Mouse (Mus musculus) midbrain, embryonic 11.5 days (tissue): ENCODE measurements around the gene Ahsg. TPM values are rescaled to one million over a fixed set of nuclear protein-coding genes. Genes with fewer than 3 reads are reported as not detected.

Experiments
- ATAC-seq: fragments of 200-750 bp; cut with Nextera tagmentation; 2 replicates; pipeline ENCODE4 v1.8.0; 2017; ENCODE audit warnings: moderate TSS enrichment, moderate library complexity; ENCODE audit not compliant: low FRiP score
- DNase-seq: peaks from one replicate; pipeline ENCODE4 v3.0.0; 2015; ENCODE audit warnings: low spot score; ENCODE audit errors: missing footprints
- H3K27ac ChIP-seq: fragments of 300-500 bp; sonication (generic); 2 replicates; pipeline ENCODE4 v1.5.1; 2014; ENCODE audit warnings: low read depth, low read length
- H3K27me3 ChIP-seq: fragments of 300-500 bp; sonication (generic); 2 replicates; pipeline ENCODE4 v1.6.1; 2014; ENCODE audit warnings: mild to moderate bottlenecking, low read length, moderate library complexity, mixed read lengths; ENCODE audit not compliant: control insufficient read depth, insufficient read depth
- H3K36me3 ChIP-seq: fragments of 300-500 bp; sonication (generic); 2 replicates; pipeline ENCODE4 v1.6.1; 2014; ENCODE audit warnings: mild to moderate bottlenecking, low read length, moderate library complexity, mixed read lengths; ENCODE audit not compliant: control insufficient read depth, insufficient read depth
- H3K4me1 ChIP-seq: fragments of 300-500 bp; sonication (generic); 2 replicates; pipeline ENCODE4 v1.6.1; 2014; ENCODE audit warnings: low read length; ENCODE audit not compliant: control insufficient read depth, insufficient read depth
- H3K4me2 ChIP-seq: fragments of 300-500 bp; sonication (generic); 2 replicates; pipeline ENCODE4 v1.6.1; 2014; ENCODE audit warnings: mild to moderate bottlenecking, moderate library complexity
- H3K4me3 ChIP-seq: fragments of 300-500 bp; sonication (generic); 2 replicates; pipeline ENCODE4 v1.5.1; 2014; ENCODE audit warnings: low read depth, low read length
- H3K9ac ChIP-seq: fragments of 300-500 bp; sonication (generic); 2 replicates; pipeline ENCODE4 v1.6.1; 2014; ENCODE audit warnings: low read length
- H3K9me3 ChIP-seq: fragments of 300-500 bp; sonication (generic); 2 replicates; pipeline ENCODE4 v1.6.1; 2016; ENCODE audit warnings: low read length; ENCODE audit not compliant: control insufficient read depth
- WGBS: fragments of 180-500 bp; shearing (Covaris S2); extraction: QIAGEN DNeasy Blood & Tissue Kit; methylation state at CpG from one replicate; pipeline ENCODE4 v1.1.7; 2014; 5-methylcytosine and 5-hydroxymethylcytosine counted together
- polyA plus RNA-seq: library from polyadenylated mRNA; unstranded; fragments of >200 nt; fragmentation: Nextera tagmentation; extraction: Ambion mirVana; gene quantifications from 2 replicates; pipeline ENCODE4 v1.2.1, GENCODE M21; 2014

Gene Ahsg
- polyA plus RNA-seq, 1 experiment from 2014 or later: 0.14 TPM

DNA sequence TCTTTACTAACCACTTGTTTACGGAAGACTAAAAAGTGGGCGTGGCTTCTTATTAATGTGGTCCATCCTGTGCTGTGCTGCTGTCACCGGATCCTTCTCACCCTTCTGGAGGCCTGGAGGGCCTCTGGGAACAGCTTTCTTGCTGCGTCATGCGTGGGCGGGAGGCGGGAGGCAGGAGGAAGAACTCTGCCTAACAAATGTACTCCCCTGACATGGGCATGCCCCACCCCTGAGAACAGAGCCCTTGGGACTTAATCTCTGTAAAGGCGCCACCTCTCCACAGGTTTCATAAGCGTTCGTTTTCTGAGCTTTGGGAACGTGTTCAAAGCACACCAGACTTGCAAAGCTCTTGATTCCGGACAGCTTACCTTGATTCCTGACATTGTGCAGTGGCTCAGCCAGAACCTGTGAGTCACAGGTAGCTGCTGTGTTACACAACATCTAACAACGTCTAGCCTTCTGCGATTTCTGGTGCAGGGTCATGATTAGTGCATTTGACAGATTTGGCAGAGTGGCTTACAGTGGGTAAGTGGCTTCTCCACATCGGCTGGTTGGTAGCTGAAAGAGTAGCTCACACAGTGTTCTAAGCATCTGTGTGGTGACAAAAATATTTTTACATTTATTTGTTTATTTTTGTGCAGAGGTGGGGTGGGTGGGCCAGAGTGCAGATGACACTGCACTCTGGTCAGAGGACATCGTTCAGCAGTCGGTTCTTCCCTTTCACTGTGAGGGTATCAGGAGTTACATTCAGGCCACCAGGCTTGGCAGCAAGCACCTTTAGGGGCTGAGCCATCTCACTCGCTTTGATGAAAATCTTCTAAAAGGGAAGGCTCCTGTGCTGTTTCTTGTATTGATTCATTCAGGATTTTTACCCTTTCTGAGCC is 29.1 kb downstream of the Ahsg start:
- Histone ChIP-seq H3K9me3 (no peaks in the 10 kb centered on the region), H3K27ac (no peak overlapping the region), H3K36me3 (no peaks in the 10 kb centered on the region), H3K4me1 (no peaks in the 10 kb centered on the region), H3K4me2 (no peak overlapping the region), H3K9ac (no peak overlapping the region), H3K27me3 (no peaks in the 10 kb centered on the region), H3K4me3 (no peak overlapping the region)
- no peak for ATAC-seq
- DNase-seq: peak; percentile 59
- 70% methylated on average over 18 of the region's 18 CpGs for WGBS

- no peak overlapping the region for H3K4me2 ChIP-seq
- H3K9ac ChIP-seq: no peak overlapping the region
- no peaks in the 10 kb centered on the region for H3K36me3 ChIP-seq
- no peak for DNase-seq
- no peaks in the 10 kb centered on the region for H3K4me1 ChIP-seq
- no peak overlapping the region for H3K4me3 ChIP-seq
- WGBS: 94% methylated on average over 5 of the region's 5 CpGs
- ATAC-seq: no peak
- H3K27ac ChIP-seq: no peak overlapping the region
- no peaks in the 10 kb centered on the region for H3K27me3 ChIP-seq
- H3K9me3 ChIP-seq: no peaks in the 10 kb centered on the region
These were observed 30.7 kb downstream of the Ahsg start for GRCm38 (mm10) chr16:22921761-22922160.

DNA sequence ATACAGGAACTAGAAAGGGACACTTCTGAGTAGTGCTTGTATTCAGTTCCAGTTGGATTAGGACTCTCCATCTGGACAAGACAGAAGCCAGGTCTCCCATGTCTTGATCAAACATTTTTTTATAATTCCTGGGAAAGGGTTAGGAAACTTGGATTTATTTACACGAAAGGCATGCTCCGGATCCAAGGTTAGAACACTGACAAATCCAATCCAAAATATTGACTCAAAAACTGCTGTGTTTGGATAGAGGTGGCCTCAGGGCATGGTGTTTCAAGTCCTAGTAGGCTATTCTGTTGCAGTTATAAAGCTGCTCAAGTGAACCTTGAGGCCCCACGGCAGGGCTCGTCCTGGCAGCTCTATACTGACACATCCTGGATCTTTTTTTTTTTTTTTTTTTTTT is 31.4 kb downstream of the Ahsg start:
- ATAC-seq: no peak
- H3K36me3 ChIP-seq: no peaks in the 10 kb centered on the region
- WGBS: 88% methylated on average over 4 of the region's 4 CpGs

GRCm38 (mm10) chr16:22929575-22929974 is 38.5 kb downstream of the Ahsg start:
- Histone ChIP-seq H3K27ac (no peak overlapping the region), H3K4me2 (no peak overlapping the region), H3K4me3 (no peak overlapping the region), H3K27me3 (no peaks in the 10 kb centered on the region), H3K9me3 (no peaks in the 10 kb centered on the region), H3K9ac (no peak overlapping the region), H3K36me3 (no peaks in the 10 kb centered on the region), H3K4me1 (no peaks in the 10 kb centered on the region)
- DNase-seq: no peak
- WGBS: 77% methylated on average over 6 of the region's 6 CpGs
- no peak for ATAC-seq

More for the DNA sequence above, 31.4 kb downstream of the Ahsg start:
- no peaks in the 10 kb centered on the region for H3K9me3 ChIP-seq
- no peaks in the 10 kb centered on the region for H3K4me1 ChIP-seq
- H3K4me3 ChIP-seq: no peak overlapping the region
- H3K9ac ChIP-seq: no peak overlapping the region
- DNase-seq: no peak
- H3K4me2 ChIP-seq: no peak overlapping the region
- no peaks in the 10 kb centered on the region for H3K27me3 ChIP-seq
- H3K27ac ChIP-seq: no peak overlapping the region

- DNase-seq (peak; percentile 56), ATAC-seq (no peak)
- H3K4me3 ChIP-seq: no peak overlapping the region
- H3K4me1 ChIP-seq: no peaks in the 10 kb centered on the region
- H3K4me2 ChIP-seq: no peak overlapping the region
- no peaks in the 10 kb centered on the region for H3K27me3 ChIP-seq
- no peaks in the 10 kb centered on the region for H3K9me3 ChIP-seq
- H3K27ac ChIP-seq: no peak overlapping the region
- no peak overlapping the region for H3K9ac ChIP-seq
- no peaks in the 10 kb centered on the region for H3K36me3 ChIP-seq
- WGBS: 85% methylated on average over 11 of the region's 11 CpGs
These were observed 40.5 kb downstream of the Ahsg start for GRCm38 (mm10) chr16:22931431-22932200.

DNA sequence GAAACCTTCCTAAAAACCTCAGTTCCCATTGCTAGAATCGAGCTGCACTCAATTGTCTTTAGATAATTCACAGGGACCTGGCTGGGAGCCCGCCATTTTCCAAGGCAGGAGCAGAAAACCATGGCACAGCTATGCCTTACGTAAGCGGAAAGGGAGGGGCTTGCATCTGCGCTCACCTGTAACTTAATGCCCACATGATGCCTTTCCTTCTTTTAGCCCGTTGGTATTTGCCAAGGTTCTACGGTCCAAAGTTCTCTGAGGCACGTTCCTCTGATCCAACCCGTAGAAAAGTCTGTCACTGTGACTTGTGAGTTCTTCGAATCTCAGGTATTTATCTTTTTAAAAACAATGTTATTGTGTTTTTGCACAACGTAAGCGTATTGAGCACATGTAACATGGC is 46.6 kb downstream of the Ahsg start:
- no peak overlapping the region for H3K9ac ChIP-seq
- no peaks in the 10 kb centered on the region for H3K4me1 ChIP-seq
- H3K4me3 ChIP-seq: no peak overlapping the region
- no peak overlapping the region for H3K4me2 ChIP-seq
- no peaks in the 10 kb centered on the region for H3K9me3 ChIP-seq
- H3K27me3 ChIP-seq: no peaks in the 10 kb centered on the region
- DNase-seq: peak; percentile 64
- no peak overlapping the region for H3K27ac ChIP-seq
- 93% methylated on average over 12 of the region's 12 CpGs for WGBS
- H3K36me3 ChIP-seq: no peaks in the 10 kb centered on the region
- ATAC-seq: no peak

GRCm38 (mm10) chr16:22938541-22938940 is 47.5 kb downstream of the Ahsg start:
- DNase-seq: no peak
- Histone ChIP-seq H3K9ac (no peak overlapping the region), H3K4me3 (no peak overlapping the region), H3K4me2 (no peak overlapping the region), H3K36me3 (no peaks in the 10 kb centered on the region), H3K4me1 (no peaks in the 10 kb centered on the region), H3K9me3 (no peaks in the 10 kb centered on the region), H3K27me3 (no peaks in the 10 kb centered on the region), H3K27ac (no peak overlapping the region)
- no peak for ATAC-seq
- 65% methylated on average over 2 of the region's 2 CpGs for WGBS

- ATAC-seq (no peak), DNase-seq (no peak)
- H3K9me3 ChIP-seq: no peaks in the 10 kb centered on the region
- H3K4me1 ChIP-seq: no peaks in the 10 kb centered on the region
- H3K27me3 ChIP-seq: no peaks in the 10 kb centered on the region
- H3K36me3 ChIP-seq: no peaks in the 10 kb centered on the region
- H3K9ac ChIP-seq: no peak overlapping the region
- no peak overlapping the region for H3K4me2 ChIP-seq
- 75% methylated on average over 8 of the region's 8 CpGs for WGBS
- H3K27ac ChIP-seq: no peak overlapping the region
- no peak overlapping the region for H3K4me3 ChIP-seq
These were observed 48.1 kb downstream of the Ahsg start for GRCm38 (mm10) chr16:22939120-22939695.
